Mouse (Mus musculus) heart, adult 2 months (tissue): ENCODE data around the gene Pde4b.

Source experiments
- CTCF ChIP-seq: fragments of 200-600 bp; IDR thresholded peaks from 2 replicates; pipeline ENCODE4 v1.8.1; 2022; ENCODE audit warnings: antibody characterized with exemption, mild to moderate bottlenecking, moderate library complexity
- POLR2A ChIP-seq: fragments of 200-500 bp; IDR thresholded peaks from 2 replicates; pipeline ENCODE4 v1.6.1; 2011; ENCODE audit warnings: mild to moderate bottlenecking, low read depth, low read length, control low read depth; ENCODE audit not compliant: insufficient read depth

- TF ChIP-seq POLR2A: no peak
- no peak for TF ChIP-seq CTCF
Observed at GRCm38 (mm10) chr4:102534049-102534730, 446.8 kb downstream of the Pde4b start.
